Mouse (Mus musculus) T-cell, adult 2 months (primary cell): ENCODE measurements at regions not wholly inside any gene's neighbourhood (a gene's known extent, or its start where the extent isn't known, plus 50 kb on each side); places are given as distances from the start of the nearest gene placed in this dataset.

Experiments
- DNase-seq: peaks from one replicate; pipeline ENCODE4 v3.0.0; 2022; ENCODE audit warnings: low spot score

GRCm38 (mm10) chr2:46358225-46358624 lies 1241.0 kb upstream of the Zeb2 start:
- DNase-seq = no peak

GRCm38 (mm10) chr2:46356651-46357050 lies 1239.5 kb upstream of the Zeb2 start:
- DNase-seq = no peak

- DNase-seq = no peak
Measured at GRCm38 (mm10) chr2:46340694-46341093, 1223.5 kb upstream of the Zeb2 start.

GRCm38 (mm10) chr2:46316666-46317065 lies 1199.5 kb upstream of the Zeb2 start:
- DNase-seq = no peak

- DNase-seq = no peak
Measured at GRCm38 (mm10) chr2:46315243-46315642, 1198.0 kb upstream of the Zeb2 start.

GRCm38 (mm10) chr2:46307582-46308153 lies 1190.5 kb upstream of the Zeb2 start:
- DNase-seq = no peak

- DNase-seq = no peak
Measured at GRCm38 (mm10) chr2:46302627-46303026, 1185.4 kb upstream of the Zeb2 start.

GRCm38 (mm10) chr2:46297274-46297843 lies 1180.2 kb upstream of the Zeb2 start:
- no peak for DNase-seq

- no peak for DNase-seq
Measured at GRCm38 (mm10) chr2:46283929-46284598, 1166.9 kb upstream of the Zeb2 start.

GRCm38 (mm10) chr2:46280822-46281221 lies 1163.6 kb upstream of the Zeb2 start:
- no peak for DNase-seq

- DNase-seq = no peak
Measured at GRCm38 (mm10) chr2:46261618-46262017, 1144.4 kb upstream of the Zeb2 start.

GRCm38 (mm10) chr2:46251562-46251961 lies 1134.4 kb upstream of the Zeb2 start:
- DNase-seq = no peak

- no peak for DNase-seq
Measured at GRCm38 (mm10) chr2:46245717-46246116, 1128.5 kb upstream of the Zeb2 start.

- no peak for DNase-seq
Measured at GRCm38 (mm10) chr2:46244697-46245096, 1127.5 kb upstream of the Zeb2 start.

GRCm38 (mm10) chr2:46242806-46243205 lies 1125.6 kb upstream of the Zeb2 start:
- DNase-seq = no peak

- no peak for DNase-seq
Measured at GRCm38 (mm10) chr2:46239874-46240273, 1122.7 kb upstream of the Zeb2 start.

GRCm38 (mm10) chr2:46230791-46231450 lies 1113.7 kb upstream of the Zeb2 start:
- DNase-seq = no peak

GRCm38 (mm10) chr2:46218336-46218957 lies 1101.3 kb upstream of the Zeb2 start:
- no peak for DNase-seq

- DNase-seq = no peak
Measured at GRCm38 (mm10) chr2:46199341-46199740, 1082.1 kb upstream of the Zeb2 start.

- no peak for DNase-seq
Measured at GRCm38 (mm10) chr2:46187265-46187888, 1070.2 kb upstream of the Zeb2 start.

GRCm38 (mm10) chr2:46183241-46183640 lies 1066.0 kb upstream of the Zeb2 start:
- DNase-seq = no peak

- DNase-seq = no peak
Measured at GRCm38 (mm10) chr2:46179741-46180140, 1062.5 kb upstream of the Zeb2 start.
